Mouse (Mus musculus): ENCODE measurements around the gene Tmem150b. TPM values are rescaled to one million over a fixed set of nuclear protein-coding genes. Genes with fewer than 3 reads are reported as not detected.

The Tmem150b gene
- total and polyA plus RNA-seq, 3 experiments = 0.11 to 1.7 (median 1.1) TPM

GRCm38 (mm10) chr7:4719276-4719675, 5.8 kb downstream of the Tmem150b start:
- H3K4me1 ChIP-seq (ENCODE audit: insufficient read depth, low read depth, low read length) = no peaks in the 10 kb centered on the region; the same call in 1 of the 2 replicates
- no peak overlapping the region for H3K4me3 ChIP-seq (ENCODE audit: low read depth, low read length)
- DNase-seq (ENCODE audit: low spot score) (no peak), ATAC-seq (ENCODE audit: extremely low read depth, insufficient number of reproducible peaks, low FRiP score, poor library complexity, severe bottlenecking) (no peak)
- peaks cover 22% of the 10 kb centered on the region for H3K27me3 ChIP-seq (ENCODE audit: insufficient read depth, low read length)
- TF ChIP-seq TAL1 (conservative IDR thresholded peaks at IDR 0.05; ENCODE audit: low read depth, low read length) (no peak), CTCF (IDR thresholded peaks at IDR 0.05; ENCODE audit: low read depth, low read length) (no peak), POLR2AphosphoS5 (IDR thresholded peaks at IDR 0.05; ENCODE audit: insufficient replicate concordance, low read depth, low read length) (no peak), GATA1 (IDR thresholded peaks at IDR 0.05; ENCODE audit: borderline replicate concordance, low read length) (no peak), GATA2 (IDR thresholded peaks at IDR 0.05; ENCODE audit: borderline replicate concordance, low read depth, low read length) (no peak)
- H3K9me3 ChIP-seq (replicated peaks) = no peaks in the 10 kb centered on the region
- no peaks in the 10 kb centered on the region for H3K36me3 ChIP-seq (replicated peaks)

- Histone ChIP-seq H3K36me3 (replicated peaks) (no peaks in the 10 kb centered on the region), H3K27me3 (ENCODE audit: insufficient read depth, low read length) (peaks cover 19% of the 10 kb centered on the region), H3K4me1 (ENCODE audit: insufficient read depth, low read depth, low read length) (no peaks in the 10 kb centered on the region; the same call in 1 of the 2 replicates), H3K9me3 (replicated peaks) (no peaks in the 10 kb centered on the region), H3K4me3 (ENCODE audit: low read depth, low read length) (no peak overlapping the region)
- ATAC-seq (ENCODE audit: extremely low read depth, insufficient number of reproducible peaks, low FRiP score, poor library complexity, severe bottlenecking) (no peak), DNase-seq (ENCODE audit: low spot score) (no peak)
- no peak for TF ChIP-seq GATA1 (IDR thresholded peaks at IDR 0.05; ENCODE audit: borderline replicate concordance, low read length)
- no peak for TF ChIP-seq GATA2 (IDR thresholded peaks at IDR 0.05; ENCODE audit: borderline replicate concordance, low read depth, low read length)
- TF ChIP-seq CTCF (IDR thresholded peaks at IDR 0.05; ENCODE audit: low read depth, low read length) = no peak
- no peak for TF ChIP-seq TAL1 (conservative IDR thresholded peaks at IDR 0.05; ENCODE audit: low read depth, low read length)
- TF ChIP-seq POLR2AphosphoS5 (IDR thresholded peaks at IDR 0.05; ENCODE audit: insufficient replicate concordance, low read depth, low read length) = no peak
Measured at GRCm38 (mm10) chr7:4716955-4717354, 8.1 kb downstream of the Tmem150b start.

GRCm38 (mm10) chr7:4712594-4712993, 12.5 kb downstream of the Tmem150b start:
- DNase-seq (ENCODE audit: low spot score) = no peak

GRCm38 (mm10) chr7:4705098-4705497, 20.0 kb downstream of the Tmem150b start:
- peaks cover 46% of the 10 kb centered on the region for H3K27me3 ChIP-seq (ENCODE audit: insufficient read depth, low read length)
- no peaks in the 10 kb centered on the region for H3K9me3 ChIP-seq (replicated peaks)
- no peaks in the 10 kb centered on the region for H3K4me1 ChIP-seq (ENCODE audit: insufficient read depth, low read depth, low read length)
- no peak overlapping the region for H3K4me3 ChIP-seq (ENCODE audit: low read depth, low read length)
- no peak for TF ChIP-seq POLR2AphosphoS5 (IDR thresholded peaks at IDR 0.05; ENCODE audit: insufficient replicate concordance, low read depth, low read length)
- no peak for TF ChIP-seq TAL1 (conservative IDR thresholded peaks at IDR 0.05; ENCODE audit: low read depth, low read length)
- 0 out of 2 replicates have a peak, but pooled peaks have one; percentile 19 for TF ChIP-seq CTCF (IDR thresholded peaks at IDR 0.05; ENCODE audit: low read depth, low read length)
- ATAC-seq (ENCODE audit: extremely low read depth, insufficient number of reproducible peaks, low FRiP score, poor library complexity, severe bottlenecking) (no peak), DNase-seq (ENCODE audit: low spot score) (no peak)
- H3K36me3 ChIP-seq (replicated peaks) = no peaks in the 10 kb centered on the region

More at GRCm38 (mm10) chr7:4712594-4712993, 12.5 kb downstream of the Tmem150b start:
- H3K9me3 ChIP-seq (replicated peaks) = no peaks in the 10 kb centered on the region
- H3K4me3 ChIP-seq (ENCODE audit: low read depth, low read length) = no peak overlapping the region
- no peak for TF ChIP-seq GATA2 (IDR thresholded peaks at IDR 0.05; ENCODE audit: borderline replicate concordance, low read depth, low read length)
- peaks cover 29% of the 10 kb centered on the region for H3K27me3 ChIP-seq (ENCODE audit: insufficient read depth, low read length)
- no peak for ATAC-seq (ENCODE audit: extremely low read depth, insufficient number of reproducible peaks, low FRiP score, poor library complexity, severe bottlenecking)
- H3K36me3 ChIP-seq (replicated peaks) = no peaks in the 10 kb centered on the region
- no peaks in the 10 kb centered on the region for H3K4me1 ChIP-seq (ENCODE audit: insufficient read depth, low read depth, low read length)

- TF ChIP-seq POLR2AphosphoS5 (IDR thresholded peaks at IDR 0.05; ENCODE audit: insufficient replicate concordance, low read depth, low read length) = no peak
- TF ChIP-seq GATA1 (IDR thresholded peaks at IDR 0.05; ENCODE audit: borderline replicate concordance, low read length) = no peak
- TF ChIP-seq CTCF (IDR thresholded peaks at IDR 0.05; ENCODE audit: low read depth, low read length) = no peak
- TF ChIP-seq GATA2 (IDR thresholded peaks at IDR 0.05; ENCODE audit: borderline replicate concordance, low read depth, low read length) = no peak
- no peak for TF ChIP-seq TAL1 (conservative IDR thresholded peaks at IDR 0.05; ENCODE audit: low read depth, low read length)
- no peaks in the 10 kb centered on the region for H3K4me1 ChIP-seq (ENCODE audit: insufficient read depth, low read depth, low read length)
- ATAC-seq (ENCODE audit: extremely low read depth, insufficient number of reproducible peaks, low FRiP score, poor library complexity, severe bottlenecking) = no peak
- no peaks in the 10 kb centered on the region for H3K9me3 ChIP-seq (replicated peaks)
- no peak for DNase-seq (ENCODE audit: low spot score)
- no peaks in the 10 kb centered on the region for H3K36me3 ChIP-seq (replicated peaks)
- H3K4me3 ChIP-seq (ENCODE audit: low read depth, low read length) = no peak overlapping the region
- H3K27me3 ChIP-seq (ENCODE audit: insufficient read depth, low read length) = peaks cover 51% of the 10 kb centered on the region
Measured at GRCm38 (mm10) chr7:4703195-4703594, 21.9 kb downstream of the Tmem150b start.

GRCm38 (mm10) chr7:4702334-4702733, 22.7 kb downstream of the Tmem150b start:
- Histone ChIP-seq H3K9me3 (replicated peaks) (no peaks in the 10 kb centered on the region), H3K4me1 (ENCODE audit: insufficient read depth, low read depth, low read length) (no peaks in the 10 kb centered on the region), H3K4me3 (ENCODE audit: low read depth, low read length) (no peak overlapping the region), H3K27me3 (ENCODE audit: insufficient read depth, low read length) (peaks cover 43% of the 10 kb centered on the region), H3K36me3 (replicated peaks) (no peaks in the 10 kb centered on the region)
- ATAC-seq (ENCODE audit: extremely low read depth, insufficient number of reproducible peaks, low FRiP score, poor library complexity, severe bottlenecking) = no peak
- no peak for DNase-seq (ENCODE audit: low spot score)
- TF ChIP-seq POLR2AphosphoS5 (IDR thresholded peaks at IDR 0.05; ENCODE audit: insufficient replicate concordance, low read depth, low read length) = no peak
- no peak for TF ChIP-seq TAL1 (conservative IDR thresholded peaks at IDR 0.05; ENCODE audit: low read depth, low read length)

- Histone ChIP-seq H3K27me3 (ENCODE audit: insufficient read depth, low read length) (peaks cover 31% of the 10 kb centered on the region), H3K4me1 (ENCODE audit: insufficient read depth, low read depth, low read length) (no peaks in the 10 kb centered on the region), H3K36me3 (replicated peaks) (no peaks in the 10 kb centered on the region), H3K9me3 (replicated peaks) (no peaks in the 10 kb centered on the region), H3K4me3 (ENCODE audit: low read depth, low read length) (no peak overlapping the region)
- ATAC-seq (ENCODE audit: extremely low read depth, insufficient number of reproducible peaks, low FRiP score, poor library complexity, severe bottlenecking) (no peak), DNase-seq (ENCODE audit: low spot score) (no peak)
- TF ChIP-seq GATA1 (IDR thresholded peaks at IDR 0.05; ENCODE audit: borderline replicate concordance, low read length) (no peak), GATA2 (IDR thresholded peaks at IDR 0.05; ENCODE audit: borderline replicate concordance, low read depth, low read length) (no peak), CTCF (IDR thresholded peaks at IDR 0.05; ENCODE audit: low read depth, low read length) (no peak), TAL1 (conservative IDR thresholded peaks at IDR 0.05; ENCODE audit: low read depth, low read length) (no peak)
Measured at GRCm38 (mm10) chr7:4693004-4693403, 32.0 kb downstream of the Tmem150b start.

All from G1E (cell line).